Mouse (Mus musculus) adrenal gland, postnatal 10 days (tissue): ENCODE measurements around the gene Coro7. TPM values are rescaled to one million over a fixed set of nuclear protein-coding genes. Genes with fewer than 3 reads are reported as not detected.
A peak's percentile ranks its signal among the peaks of the same experiment; 100 is the strongest.
"Not testable (repeated sequence)": the region's sequence is repeated elsewhere in the genome, so short reads cannot be mapped to it uniquely, and the experiment has no call there.

Experiments used
- DNase-seq: peaks from one replicate; pipeline ENCODE4 v3.0.0; 2021; ENCODE audit warnings: mixed read lengths
- total RNA-seq, 2 experiments: library from RNA; stranded (reverse); gene quantifications; 2 replicates each; pipeline ENCODE4 v1.2.3; 2021

Gene Coro7
- total RNA-seq, 2 experiments from 2014 or later: 27.9 to 38.7 TPM

- no peak for DNase-seq
Observed at GRCm38 (mm10) chr16:4594814-4595526, 84.6 kb downstream of the Coro7 start.

GRCm38 (mm10) chr16:4593971-4594813 is 85.4 kb downstream of the Coro7 start, which contains the start of gene Glis2:
Gene Glis2, plus strand, starts transcription at chr16:4594713.
- peak; percentile 81 for DNase-seq

- peak; percentile 72 for DNase-seq
Observed at GRCm38 (mm10) chr16:4592909-4593875, 86.4 kb downstream of the Coro7 start.

- no peak for DNase-seq
Observed at GRCm38 (mm10) chr16:4590236-4590635, 89.3 kb downstream of the Coro7 start.

GRCm38 (mm10) chr16:4587516-4588210 is 91.9 kb downstream of the Coro7 start:
- DNase-seq: peak; percentile 35

- DNase-seq: peak; percentile 99
Observed at GRCm38 (mm10) chr16:4586531-4587123, 93.0 kb downstream of the Coro7 start.

GRCm38 (mm10) chr16:4585642-4586530 is 93.7 kb downstream of the Coro7 start:
- no peak for DNase-seq

- no peak for DNase-seq
Observed at GRCm38 (mm10) chr16:4584438-4584837, 95.1 kb downstream of the Coro7 start.

GRCm38 (mm10) chr16:4583807-4584206 is 95.8 kb downstream of the Coro7 start:
- DNase-seq: no peak

- DNase-seq: not testable (repeated sequence)
Observed at GRCm38 (mm10) chr16:4581179-4581578, 98.4 kb downstream of the Coro7 start.

- no peak for DNase-seq
Observed at GRCm38 (mm10) chr16:4578630-4579029, 100.9 kb downstream of the Coro7 start.

- no peak for DNase-seq
Observed at GRCm38 (mm10) chr16:4576873-4577272, 102.7 kb downstream of the Coro7 start.

Other genes starting within 250 kb of the Coro7 start
- 100 to 1,000 TPM in 1 of 2 experiments, 10 to 100 TPM in 1; 35.9 to 108 TPM for gene Srl, start 138.0 kb downstream of the Coro7 start, total RNA-seq
- 10 to 100 TPM in 1 of 2 experiments, 1 to 10 TPM in 1; 6.5 to 12.3 TPM for gene Tfap4, start 119.9 kb downstream of the Coro7 start, total RNA-seq
- gene Glis2, start 85.1 kb downstream of the Coro7 start, total RNA-seq: 10 to 100 TPM; 22.9 to 34.3 TPM
- gene Pam16, start 54.8 kb downstream of the Coro7 start, total RNA-seq: 100 to 1,000 TPM; 115 to 116 TPM
- 10 to 100 TPM; 10.0 to 14.7 TPM for gene Vasn, start 39.8 kb downstream of the Coro7 start, total RNA-seq
- 100 to 1,000 TPM; 161 to 167 TPM for gene Dnaja3, start 39.8 kb downstream of the Coro7 start, total RNA-seq
- 10 to 100 TPM; 11.6 to 14.4 TPM for gene Nmral1, start 39.6 kb upstream of the Coro7 start, total RNA-seq
- gene Hmox2, start 46.6 kb upstream of the Coro7 start, total RNA-seq: 10 to 100 TPM; 93.5 to 97.5 TPM
- gene Cdip1, start 110.5 kb upstream of the Coro7 start, total RNA-seq: 100 to 1,000 TPM; 126 to 148 TPM
- gene 4930562C15Rik, start 155.6 kb upstream of the Coro7 start, total RNA-seq: not detected
- 10 to 100 TPM; 29.2 to 31.3 TPM for gene Ubald1, start 200.5 kb upstream of the Coro7 start, total RNA-seq
- 100 to 1,000 TPM in 1 of 2 experiments, 10 to 100 TPM in 1; 88.0 to 106 TPM for gene Mgrn1, start 206.5 kb upstream of the Coro7 start, total RNA-seq